Mouse (Mus musculus) hindbrain, embryonic 16.5 days (tissue): ENCODE measurements at regions not wholly inside any gene's neighbourhood (a gene's known extent, or its start where the extent isn't known, plus 50 kb on each side); places are given as distances from the start of the nearest gene placed in this dataset.
A peak's percentile ranks its signal among the peaks of the same experiment; 100 is the strongest.

Experiments
- ATAC-seq: fragments of 200-750 bp; cut with Nextera tagmentation; 2 replicates; pipeline ENCODE4 v1.8.0; 2017; ENCODE audit warnings: moderate TSS enrichment, moderate library complexity
- H3K27ac ChIP-seq: fragments of 300-500 bp; sonication (generic); 2 replicates; pipeline ENCODE4 v1.5.1; 2014; ENCODE audit warnings: low read depth, mild to moderate bottlenecking, control low read depth, low read length, moderate library complexity
- H3K27me3 ChIP-seq: fragments of 300-500 bp; sonication (generic); replicated peaks from 2 replicates; pipeline ENCODE4 v1.6.1; 2014; ENCODE audit warnings: low read length; ENCODE audit not compliant: control insufficient read depth, insufficient read depth
- H3K36me3 ChIP-seq: fragments of 300-500 bp; sonication (generic); 2 replicates; pipeline ENCODE4 v1.6.1; 2014; ENCODE audit warnings: mild to moderate bottlenecking, low read length, moderate library complexity, mixed read lengths; ENCODE audit not compliant: control insufficient read depth, insufficient read depth
- H3K4me1 ChIP-seq: fragments of 300-500 bp; sonication (generic); 2 replicates; pipeline ENCODE4 v1.6.1; 2014; ENCODE audit warnings: low read depth, low read length; ENCODE audit not compliant: control insufficient read depth, insufficient read depth
- H3K4me2 ChIP-seq: fragments of 300-500 bp; sonication (generic); 2 replicates; pipeline ENCODE4 v1.6.1; 2014; ENCODE audit warnings: mild to moderate bottlenecking, low read length, control low read depth, moderate library complexity
- H3K4me3 ChIP-seq: fragments of 300-500 bp; sonication (generic); 2 replicates; pipeline ENCODE4 v1.5.1; 2014; ENCODE audit warnings: mild to moderate bottlenecking, low read length, control low read depth, moderate library complexity
- H3K9ac ChIP-seq: fragments of 300-500 bp; sonication (generic); 2 replicates; pipeline ENCODE4 v1.6.1; 2014; ENCODE audit warnings: low read depth, mild to moderate bottlenecking, control low read depth, low read length, moderate library complexity
- H3K9me3 ChIP-seq: fragments of 300-500 bp; sonication (generic); 2 replicates; pipeline ENCODE4 v1.6.1; 2014; ENCODE audit warnings: mild to moderate bottlenecking, low read length, moderate library complexity; ENCODE audit not compliant: control insufficient read depth
- WGBS: fragments of 180-500 bp; shearing (Covaris S2); extraction: QIAGEN DNeasy Blood & Tissue Kit; methylation state at CpG from one replicate; pipeline ENCODE4 v1.1.7; 2014; 5-methylcytosine and 5-hydroxymethylcytosine counted together

GRCm38 (mm10) chr7:134436917-134437316 lies 51.5 kb upstream of the D7Ertd443e start:
- no peaks in the 10 kb centered on the region for H3K27me3 ChIP-seq
- H3K9me3 ChIP-seq, result no peaks in the 10 kb centered on the region
- H3K4me2 ChIP-seq, result no peak overlapping the region
- H3K27ac ChIP-seq, result no peak overlapping the region
- ATAC-seq, result no peak
- H3K4me1 ChIP-seq, result no peaks in the 10 kb centered on the region
- H3K36me3 ChIP-seq, result no peaks in the 10 kb centered on the region
- 91% methylated on average over 3 of the region's 3 CpGs for WGBS
- no peak overlapping the region for H3K9ac ChIP-seq
- no peak overlapping the region for H3K4me3 ChIP-seq

GRCm38 (mm10) chr7:134439281-134439680 lies 53.8 kb upstream of the D7Ertd443e start:
- WGBS, result 89% methylated on average over 5 of the region's 5 CpGs
- H3K4me1 ChIP-seq, result no peaks in the 10 kb centered on the region
- no peak overlapping the region for H3K4me3 ChIP-seq
- H3K27me3 ChIP-seq, result no peaks in the 10 kb centered on the region
- H3K27ac ChIP-seq, result no peak overlapping the region
- H3K36me3 ChIP-seq, result no peaks in the 10 kb centered on the region
- no peaks in the 10 kb centered on the region for H3K9me3 ChIP-seq
- no peak for ATAC-seq
- H3K4me2 ChIP-seq, result no peak overlapping the region
- H3K9ac ChIP-seq, result no peak overlapping the region

- H3K9me3 ChIP-seq, result no peaks in the 10 kb centered on the region
- H3K36me3 ChIP-seq, result no peaks in the 10 kb centered on the region
- no peak overlapping the region for H3K4me2 ChIP-seq
- H3K27ac ChIP-seq, result no peak overlapping the region
- H3K4me1 ChIP-seq, result no peaks in the 10 kb centered on the region
- 62% methylated on average over 8 of the region's 8 CpGs for WGBS
- ATAC-seq, result no peak
- no peak overlapping the region for H3K4me3 ChIP-seq
- no peaks in the 10 kb centered on the region for H3K27me3 ChIP-seq
- no peak overlapping the region for H3K9ac ChIP-seq
Observed at GRCm38 (mm10) chr7:134445008-134445806, 59.7 kb upstream of the D7Ertd443e start.

- Histone ChIP-seq H3K4me3 (no peak overlapping the region), H3K4me2 (no peak overlapping the region), H3K27me3 (no peaks in the 10 kb centered on the region), H3K9me3 (no peaks in the 10 kb centered on the region), H3K9ac (no peak overlapping the region), H3K36me3 (no peaks in the 10 kb centered on the region), H3K4me1 (no peaks in the 10 kb centered on the region), H3K27ac (no peak overlapping the region)
- no peak for ATAC-seq
Observed at GRCm38 (mm10) chr7:134447648-134448202, 62.3 kb upstream of the D7Ertd443e start.

GRCm38 (mm10) chr7:134448831-134449230 lies 63.4 kb upstream of the D7Ertd443e start:
- H3K36me3 ChIP-seq, result no peaks in the 10 kb centered on the region
- ATAC-seq, result no peak
- 81% methylated on average over 2 of the region's 2 CpGs for WGBS

GRCm38 (mm10) chr7:134462677-134463076 lies 77.2 kb upstream of the D7Ertd443e start:
- Histone ChIP-seq H3K4me2 (no peak overlapping the region), H3K4me1 (no peaks in the 10 kb centered on the region), H3K4me3 (no peak overlapping the region), H3K9ac (no peak overlapping the region), H3K9me3 (no peaks in the 10 kb centered on the region), H3K27ac (no peak overlapping the region), H3K27me3 (no peaks in the 10 kb centered on the region), H3K36me3 (no peaks in the 10 kb centered on the region)
- peak; percentile 88 for ATAC-seq
- 74% methylated on average over 3 of the region's 3 CpGs for WGBS

More at GRCm38 (mm10) chr7:134448831-134449230, 63.4 kb upstream of the D7Ertd443e start:
- Histone ChIP-seq H3K4me2 (no peak overlapping the region), H3K27ac (no peak overlapping the region), H3K27me3 (no peaks in the 10 kb centered on the region), H3K9me3 (peaks cover 4% of the 10 kb centered on the region), H3K9ac (no peak overlapping the region), H3K4me3 (no peak overlapping the region), H3K4me1 (no peaks in the 10 kb centered on the region)

- no peak overlapping the region for H3K27ac ChIP-seq
- no peaks in the 10 kb centered on the region for H3K9me3 ChIP-seq
- no peak for ATAC-seq
- WGBS, result 91% methylated on average over 4 of the region's 4 CpGs
- H3K27me3 ChIP-seq, result no peaks in the 10 kb centered on the region
- no peaks in the 10 kb centered on the region for H3K36me3 ChIP-seq
- no peaks in the 10 kb centered on the region for H3K4me1 ChIP-seq
- H3K4me2 ChIP-seq, result no peak overlapping the region
- no peak overlapping the region for H3K9ac ChIP-seq
- H3K4me3 ChIP-seq, result no peak overlapping the region
Observed at GRCm38 (mm10) chr7:134463380-134463779, 77.9 kb upstream of the D7Ertd443e start.

GRCm38 (mm10) chr7:134467216-134467615 lies 81.8 kb upstream of the D7Ertd443e start:
- Histone ChIP-seq H3K4me2 (no peak overlapping the region), H3K9ac (no peak overlapping the region), H3K4me3 (no peak overlapping the region), H3K36me3 (no peaks in the 10 kb centered on the region), H3K9me3 (no peaks in the 10 kb centered on the region), H3K27me3 (no peaks in the 10 kb centered on the region), H3K4me1 (no peaks in the 10 kb centered on the region), H3K27ac (no peak overlapping the region)
- no peak for ATAC-seq
- 86% methylated on average over 3 of the region's 3 CpGs for WGBS

GRCm38 (mm10) chr7:134471286-134471685 lies 85.8 kb upstream of the D7Ertd443e start:
- H3K27me3 ChIP-seq, result no peaks in the 10 kb centered on the region
- no peaks in the 10 kb centered on the region for H3K4me1 ChIP-seq
- no peak for ATAC-seq
- H3K9ac ChIP-seq, result no peak overlapping the region
- no peak overlapping the region for H3K4me2 ChIP-seq
- H3K36me3 ChIP-seq, result no peaks in the 10 kb centered on the region
- 34% methylated on average over 2 of the region's 2 CpGs for WGBS
- H3K27ac ChIP-seq, result no peak overlapping the region
- H3K9me3 ChIP-seq, result no peaks in the 10 kb centered on the region
- H3K4me3 ChIP-seq, result no peak overlapping the region
